Mouse (Mus musculus): Measurements from ENCODE around the gene Hist3h2ba.

DNA sequence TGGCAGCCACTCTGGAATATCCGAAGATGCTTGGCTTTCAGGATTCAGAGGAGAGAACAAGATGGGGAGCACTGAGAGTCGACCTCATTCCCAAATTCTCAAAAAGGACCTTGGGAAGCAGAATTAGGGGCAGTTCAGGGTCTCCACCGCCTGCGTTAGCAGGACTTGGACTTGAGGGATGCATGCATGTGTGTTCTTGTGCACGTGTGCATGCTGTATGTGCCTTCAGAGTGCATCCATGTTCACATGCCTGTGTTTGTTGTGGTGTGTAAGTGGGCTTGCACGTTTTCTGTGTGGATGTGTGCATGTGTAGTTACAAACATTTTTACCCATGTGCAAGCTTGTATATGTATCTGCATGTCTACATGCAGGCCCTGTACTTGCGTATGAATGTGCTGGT is 15.5 kb downstream of the Hist3h2ba start:
- TF ChIP-seq POLR2A (IDR thresholded peaks at IDR 0.05; ENCODE audit: low read depth, low read length) (no peak), CTCF (IDR thresholded peaks at IDR 0.05; ENCODE audit: borderline replicate concordance, insufficient read depth, low read length) (no peak)
